In the genomic region with DNA sequence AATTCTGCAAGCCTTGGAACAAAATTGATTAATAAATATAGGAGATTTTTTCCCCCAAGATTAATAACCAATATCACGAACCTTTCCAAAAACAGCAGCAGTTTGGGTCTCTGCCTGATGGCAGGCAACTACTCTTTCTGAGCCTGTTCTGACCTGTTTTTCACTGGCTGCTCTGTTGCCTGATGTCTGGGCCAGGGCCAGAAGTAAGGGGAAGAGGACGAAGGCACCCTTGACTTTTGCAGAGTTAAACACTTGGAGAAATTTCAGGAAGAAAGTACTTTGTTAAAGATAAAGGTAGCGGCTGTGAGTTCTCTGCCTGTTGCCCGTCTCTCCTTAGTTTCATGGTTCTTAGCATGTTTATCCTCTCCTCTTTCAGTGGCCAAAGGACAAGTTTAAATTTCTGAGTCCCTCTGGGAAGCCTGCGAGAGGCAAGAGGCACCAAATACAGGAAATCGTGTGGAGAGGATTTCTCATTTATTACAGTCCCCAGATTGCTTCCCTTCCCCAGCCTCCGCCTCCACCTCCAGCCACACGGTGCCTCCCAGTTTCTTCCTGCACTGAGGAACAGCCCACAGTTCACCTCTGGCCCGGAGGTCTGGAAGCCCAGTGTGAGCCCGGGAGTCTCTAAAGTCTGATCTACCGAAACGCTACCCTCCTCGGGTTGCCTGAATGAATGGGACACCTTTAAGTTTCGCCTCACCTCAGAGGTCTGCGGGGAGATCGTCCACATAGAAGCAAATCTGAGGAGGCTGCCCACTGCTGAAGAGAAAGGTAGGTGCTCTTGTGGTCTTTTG, we compare ENCODE assay signal across 8 mouse cellular contexts. TPM values are rescaled to one million over a fixed set of nuclear protein-coding genes. Genes with fewer than 3 reads are reported as not detected.
DNase-seq lines count a peak whose midpoint lies in the region; ATAC-seq and TF ChIP-seq lines count a peak whose summit lies in the region.

A gene (plus strand): TSS at position 626 of the 794 bp plus-strand sequence.

- TF ChIP-seq POLR2A in heart, adult 2 months (IDR thresholded peaks at IDR 0.05; ENCODE audit: insufficient read depth, low read depth, low read length), result peak; percentile 90

- no peak within 1 kb of the TSS for H3K27ac ChIP-seq in midbrain, embryonic 13.5 days
- no peak within 1 kb of the TSS for H3K27ac ChIP-seq in midbrain, embryonic 14.5 days (replicated peaks; ENCODE audit: low read depth, low read length)
- H3K27ac ChIP-seq in heart, adult 2 months, result peak within 1 kb of the TSS; percentile 88
- H3K27ac ChIP-seq in liver, embryonic 13.5 days, result no peak within 1 kb of the TSS

- no peak for DNase-seq in midbrain, embryonic 14.5 days
- peak; percentile 72 to 82 for DNase-seq in heart, adult 2 months
- DNase-seq in kidney, adult 8-10 months, result peak; percentile 37 to 52
- DNase-seq in liver, embryonic 13.5 days, result no peak
- DNase-seq in ovary, postnatal 36 days (ENCODE audit: low spot score), result peak; percentile 45
- no peak for DNase-seq in T-cell, adult 2 months (ENCODE audit: low spot score)
- no peak for DNase-seq in urinary bladder, adult 18-20 months (ENCODE audit: low spot score in 2 of 2)

- H3K79me2 ChIP-seq in heart, adult 2 months (replicated peaks; ENCODE audit: control insufficient read depth, insufficient read depth, low read length), result no peaks in the 10 kb centered on the region

- no peaks in the 10 kb centered on the region for H3K36me3 ChIP-seq in midbrain, embryonic 13.5 days
- no peaks in the 10 kb centered on the region for H3K36me3 ChIP-seq in midbrain, embryonic 14.5 days (ENCODE audit: control insufficient read depth, insufficient read depth, low read length)
- peaks cover 7% of the 10 kb centered on the region; the same call in 1 of the 2 replicates for H3K36me3 ChIP-seq in heart, adult 2 months (ENCODE audit: control insufficient read depth, insufficient read depth, low read length)
- no peaks in the 10 kb centered on the region for H3K36me3 ChIP-seq in liver, embryonic 13.5 days

- ATAC-seq in midbrain, embryonic 13.5 days, result no peak
- ATAC-seq in midbrain, embryonic 14.5 days (ENCODE audit: low FRiP score, low TSS enrichment), result no peak
- ATAC-seq in liver, embryonic 13.5 days (ENCODE audit: low read depth), result no peak

- no peaks in the 10 kb centered on the region for H3K27me3 ChIP-seq in midbrain, embryonic 13.5 days
- H3K27me3 ChIP-seq in midbrain, embryonic 14.5 days (ENCODE audit: control insufficient read depth, insufficient read depth, low read length), result no peaks in the 10 kb centered on the region
- no peaks in the 10 kb centered on the region for H3K27me3 ChIP-seq in heart, adult 2 months (ENCODE audit: control insufficient read depth, insufficient read depth, low read length)
- peaks cover 66% of the 10 kb centered on the region for H3K27me3 ChIP-seq in liver, embryonic 13.5 days

- H3K4me2 ChIP-seq in midbrain, embryonic 13.5 days (replicated peaks), result no peak within 1 kb of the TSS
- no peak within 1 kb of the TSS for H3K4me2 ChIP-seq in midbrain, embryonic 14.5 days (ENCODE audit: low read length)
- H3K4me2 ChIP-seq in liver, embryonic 13.5 days, result peak within 1 kb of the TSS; percentile 25

- peak within 1 kb of the TSS; percentile 5; the same call in 1 of the 2 replicates for H3K4me3 ChIP-seq in midbrain, embryonic 13.5 days (replicated peaks)
- H3K4me3 ChIP-seq in midbrain, embryonic 14.5 days (replicated peaks; ENCODE audit: low read depth, low read length), result no peak within 1 kb of the TSS
- H3K4me3 ChIP-seq in heart, adult 2 months, result peak within 1 kb of the TSS; percentile 53
- peak within 1 kb of the TSS; percentile 30 for H3K4me3 ChIP-seq in liver, embryonic 13.5 days (replicated peaks)

- H3K4me1 ChIP-seq in midbrain, embryonic 13.5 days (replicated peaks), result peaks cover 8% of the 10 kb centered on the region
- H3K4me1 ChIP-seq in midbrain, embryonic 14.5 days (ENCODE audit: control insufficient read depth, insufficient read depth, low read length), result 0 out of 2 replicates have a peak, but pooled peaks cover 3% of the 10 kb centered on the region
- peaks cover 6% of the 10 kb centered on the region for H3K4me1 ChIP-seq in heart, adult 2 months (ENCODE audit: control insufficient read depth, insufficient read depth, low read length)
- H3K4me1 ChIP-seq in liver, embryonic 13.5 days (replicated peaks), result peaks cover 6% of the 10 kb centered on the region; the same call in 1 of the 2 replicates

- 76% methylated on average over 16 of the region's 16 CpGs for WGBS in midbrain, embryonic 13.5 days
- 77% methylated on average over 16 of the region's 16 CpGs for WGBS in midbrain, embryonic 14.5 days
- 19% methylated on average over 16 of the region's 16 CpGs for WGBS in heart, adult 2 months
- WGBS in liver, embryonic 13.5 days (ENCODE audit: insufficient replicate concordance), result 15% methylated on average over 16 of the region's 16 CpGs

- intact Hi-C loops in heart, adult 2 months (cut with DNase I), result loop anchor here (2.0 to 5.0 kb wide), 5 partner anchors 17 to 72 kb away; no protein-coding TSS in a partner anchor

- TF ChIP-seq EP300 in heart, adult 2 months (IDR thresholded peaks at IDR 0.05; ENCODE audit: insufficient read depth, low read depth, low read length), result peak; percentile 80

- TF ChIP-seq CTCF in heart, adult 2 months (IDR thresholded peaks at IDR 0.05), result 0 out of 2 replicates have a peak, but pooled peaks have one; percentile 11

- H3K9ac ChIP-seq in midbrain, embryonic 13.5 days (replicated peaks), result no peak within 1 kb of the TSS
- no peak within 1 kb of the TSS for H3K9ac ChIP-seq in midbrain, embryonic 14.5 days (replicated peaks; ENCODE audit: low read length)
- H3K9ac ChIP-seq in heart, adult 2 months (ENCODE audit: low read depth, low read length), result peak within 1 kb of the TSS; percentile 69
- no peak within 1 kb of the TSS for H3K9ac ChIP-seq in liver, embryonic 13.5 days

- no peaks in the 10 kb centered on the region for H3K9me3 ChIP-seq in midbrain, embryonic 13.5 days
- no peaks in the 10 kb centered on the region for H3K9me3 ChIP-seq in midbrain, embryonic 14.5 days (ENCODE audit: control insufficient read depth, low read length)
- no peaks in the 10 kb centered on the region for H3K9me3 ChIP-seq in liver, embryonic 13.5 days (replicated peaks)

RNA-seq across cellular contexts. Expression of the gene that starts here (rescaled TPM):
- 6.9 and 8.6 TPM in 2 replicates for polyA plus RNA-seq in midbrain, embryonic 13.5 days (2015; fragmentation: Nextera tagmentation; extraction: Ambion mirVana)
- polyA plus RNA-seq in midbrain, embryonic 14.5 days (2014; fragmentation: Nextera tagmentation; extraction: Ambion mirVana), result 2.8 and 7.9 TPM in 2 replicates
- 100 to 1,000 TPM; 184 to 231 TPM for total RNA-seq in heart, adult 2 months (2021)
- polyA plus RNA-seq in heart, adult 2 months (2012; rRNA removed), result 57.7 and 116 TPM in 2 replicates
- polyA plus RNA-seq in liver, embryonic 13.5 days (2015; fragmentation: Nextera tagmentation; extraction: Ambion mirVana), result 2.3 and 3.9 TPM in 2 replicates

Comparison
In these comparisons a context has a peak if more than half of its experiments do, and no peak if none do; other contexts are left out.
1. DNase-seq: peak in heart, adult 2 months (2 of 2), kidney, adult 8-10 months (2 of 2) and ovary, postnatal 36 days (single experiment); none in midbrain, embryonic 14.5 days (single experiment), liver, embryonic 13.5 days (single experiment), T-cell, adult 2 months (single experiment) and urinary bladder, adult 18-20 months (0 of 2).